Mouse (Mus musculus) lung, adult 18-20 months (tissue): ENCODE measurements around the gene Zcchc4.
"Not testable (repeated sequence)": the region's sequence is repeated elsewhere in the genome, so short reads cannot be mapped to it uniquely, and the experiment has no call there.

Experiments used
- DNase-seq, 2 experiments: peaks; one replicate each; pipeline ENCODE4 v3.0.0; 2022; ENCODE audit warnings: mixed read lengths in 2 of 2

The Zcchc4 gene

DNA sequence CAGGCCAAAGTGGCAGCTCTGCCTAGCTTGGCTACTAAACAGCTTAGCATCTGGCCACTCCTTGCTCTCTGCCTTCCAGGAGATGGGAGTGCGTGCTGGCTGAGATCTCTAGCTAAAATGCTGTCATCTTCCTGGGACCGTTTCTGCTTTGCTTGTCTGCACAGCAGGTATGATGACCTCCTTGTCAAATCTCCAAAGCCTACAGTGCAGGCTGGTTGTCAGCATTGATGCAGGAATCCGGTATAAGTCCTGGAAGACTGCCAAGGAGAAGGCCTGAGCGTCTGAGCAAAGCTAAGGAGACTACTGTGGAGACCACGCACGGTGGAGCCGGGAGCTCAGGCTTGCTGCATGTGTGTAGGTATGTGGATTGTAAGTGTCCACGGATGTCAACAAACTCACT is at the start of gene Zcchc4:
TSS of gene Zcchc4 (plus strand) at position 173 of the 400 bp plus-strand sequence.
- no peak for DNase-seq

DNA sequence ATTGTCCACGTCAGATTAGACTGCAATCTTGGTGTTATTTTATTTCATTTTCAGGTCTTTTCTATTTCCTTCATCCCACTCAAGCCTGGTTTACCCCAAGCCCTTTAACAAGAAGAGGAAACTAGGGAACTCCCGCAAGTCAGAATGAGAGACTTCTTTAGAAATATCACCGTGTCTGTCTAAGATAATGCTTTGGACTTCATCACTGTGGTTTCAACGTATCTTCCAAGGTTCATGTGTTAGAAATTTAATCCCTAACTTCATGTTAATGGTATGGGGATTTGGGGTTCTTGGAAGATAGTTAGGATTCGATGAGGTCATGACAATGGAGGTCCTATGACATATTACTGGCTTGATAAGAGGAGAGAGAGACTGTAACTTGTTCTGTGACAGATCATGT is 47.5 kb upstream of the Zcchc4 start:
- DNase-seq = no peak

DNA sequence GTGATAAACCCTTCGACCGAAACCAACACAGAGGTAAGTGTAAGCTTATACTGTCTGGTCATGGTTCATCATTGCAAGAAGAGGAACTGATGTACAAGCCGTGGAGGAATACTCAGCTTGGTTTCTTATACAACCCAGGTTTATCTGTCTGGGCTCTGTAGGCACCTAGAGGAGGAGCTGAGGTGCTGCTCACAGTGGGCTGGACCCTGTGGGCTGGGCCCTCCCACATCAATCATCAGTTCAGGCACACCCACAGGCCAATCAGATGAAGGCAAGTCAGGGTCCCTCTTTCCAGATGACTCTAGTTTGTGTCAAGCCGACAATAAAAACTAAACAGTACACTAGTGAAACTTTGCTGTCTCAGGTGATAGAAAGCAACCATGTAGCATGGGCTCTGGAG is 42.4 kb upstream of the Zcchc4 start:
- no peak for DNase-seq

DNA sequence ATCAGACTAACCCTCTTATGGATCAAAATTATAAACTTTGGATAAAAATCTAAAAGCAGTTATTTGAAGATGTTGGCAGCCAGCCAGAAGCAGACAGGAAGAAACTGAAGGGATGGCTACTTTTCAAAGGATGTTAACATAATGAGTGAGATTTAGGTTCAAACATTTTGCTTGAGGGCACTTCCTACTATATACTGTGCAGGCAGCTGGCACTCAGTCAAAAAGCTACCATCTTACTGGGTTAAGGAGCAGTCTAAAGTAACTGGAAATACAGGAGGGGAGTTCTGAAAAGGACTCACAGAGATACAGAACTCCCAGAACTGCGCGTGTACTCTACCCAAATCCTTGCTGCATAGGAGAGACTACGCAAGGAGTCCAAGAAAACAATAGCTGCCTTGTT is 39.2 kb upstream of the Zcchc4 start:
- DNase-seq = no peak

DNA sequence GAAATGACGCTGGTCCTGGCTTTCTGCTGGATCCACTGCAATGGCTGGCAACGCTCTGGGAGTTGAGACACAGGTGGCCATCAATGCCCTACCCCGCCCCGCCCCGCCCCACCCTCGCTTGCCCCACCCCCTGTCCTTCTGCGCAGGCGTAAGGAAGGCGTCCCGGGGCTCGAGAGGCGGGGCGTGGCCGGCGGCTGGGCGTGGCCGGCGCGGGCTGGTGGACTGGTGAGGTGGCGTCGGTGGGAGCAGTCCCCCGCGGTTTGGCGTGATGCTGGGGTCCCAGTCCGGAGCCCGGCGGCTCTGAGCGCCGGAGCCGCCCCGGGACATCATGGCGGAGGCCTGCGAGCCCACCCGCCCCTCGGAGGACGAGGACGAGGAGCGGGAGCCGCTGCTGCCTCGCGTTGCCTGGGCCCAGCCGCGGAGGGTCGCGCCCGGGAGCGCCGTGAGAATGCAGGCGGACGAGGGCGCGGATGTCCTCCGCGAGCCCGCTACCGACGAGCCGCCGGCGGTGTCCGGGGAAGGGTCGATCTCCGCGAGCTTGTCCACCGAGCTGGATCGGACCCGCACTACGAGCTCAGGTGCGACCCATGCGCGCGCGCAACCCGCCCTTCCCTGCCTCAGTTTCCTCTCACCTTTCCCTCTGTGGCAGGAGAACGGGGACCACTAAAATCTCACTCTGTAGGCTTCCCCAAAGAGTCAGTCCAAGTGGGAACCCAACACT is 33.7 kb upstream of the Zcchc4 start, which contains the start of gene Pi4k2b:
TSS of gene Pi4k2b (plus strand) at position 184 of the 721 bp plus-strand sequence.
- peak; percentile 85 to 90 for DNase-seq

DNA sequence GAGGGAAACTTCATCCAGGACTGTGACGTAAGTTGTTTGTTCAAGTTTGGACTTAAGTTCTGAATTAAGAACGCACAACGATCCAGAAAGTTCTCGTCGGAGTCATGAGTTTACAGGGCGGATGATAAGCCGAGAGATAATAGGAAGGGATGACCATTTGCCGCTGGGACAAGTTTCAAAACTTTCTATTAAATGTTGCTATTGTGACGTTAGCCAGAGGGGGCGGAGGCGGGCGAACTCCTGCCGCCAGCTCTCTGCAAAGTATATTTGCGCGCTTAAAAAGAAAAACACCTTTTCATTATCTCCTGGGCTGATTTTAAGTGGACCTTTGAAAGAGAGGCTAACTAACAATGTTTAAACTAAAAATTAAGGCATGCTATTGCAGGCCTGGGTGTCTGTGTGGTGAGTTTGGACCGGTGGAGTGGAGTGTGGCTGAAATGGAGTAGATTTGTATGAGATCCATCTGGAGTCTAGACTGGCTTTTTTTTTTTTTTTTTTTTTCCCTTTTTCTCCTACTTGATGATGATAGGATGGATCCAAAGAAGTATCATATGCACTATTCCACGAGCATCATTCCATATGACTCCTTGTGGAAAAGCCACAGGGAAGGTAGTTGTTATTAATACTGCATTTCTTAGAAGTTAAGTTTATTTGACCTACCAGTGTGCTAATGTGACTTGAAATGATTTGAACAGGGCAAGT is 32.9 kb upstream of the Zcchc4 start:
- DNase-seq = peak; percentile 52 to 68

DNA sequence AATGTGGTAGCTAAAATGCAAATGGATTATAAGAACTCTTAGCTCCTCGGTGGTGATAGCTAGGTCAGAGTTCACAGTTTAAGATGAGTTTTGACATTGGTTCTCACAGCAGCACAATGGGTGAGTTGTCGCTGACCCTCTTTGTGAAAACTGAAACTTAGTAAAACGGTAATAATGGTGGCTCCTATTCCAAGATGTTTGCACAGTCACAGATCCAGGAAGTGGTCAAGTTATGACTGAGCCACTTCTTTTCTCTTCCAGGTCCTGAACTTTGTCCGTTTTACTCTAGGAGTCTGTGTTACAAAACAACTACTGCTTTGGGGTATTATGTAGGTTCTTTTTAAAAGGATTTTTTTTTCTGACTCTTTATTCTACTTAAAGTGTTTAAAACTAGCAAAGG is 32.0 kb upstream of the Zcchc4 start:
- DNase-seq = no peak

DNA sequence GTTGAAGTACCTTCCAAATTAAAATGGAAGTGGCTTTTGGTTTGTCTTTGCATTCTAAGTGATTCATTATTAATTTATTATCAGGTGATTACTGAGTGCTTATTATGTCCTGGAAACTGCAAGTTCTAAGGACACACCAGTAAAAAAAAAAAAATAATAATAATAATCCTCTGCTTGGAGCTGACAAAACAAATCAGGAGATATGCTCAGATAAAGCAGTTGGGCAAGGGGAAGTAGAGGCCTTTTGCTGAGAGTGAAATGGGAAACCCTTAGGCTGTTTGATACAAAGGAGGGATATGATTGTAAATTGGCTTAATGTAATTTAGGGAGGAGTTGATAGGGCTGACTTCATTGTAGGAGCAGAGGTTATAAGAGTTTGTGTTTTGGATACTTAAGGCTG is 28.3 kb upstream of the Zcchc4 start:
- DNase-seq = no peak

DNA sequence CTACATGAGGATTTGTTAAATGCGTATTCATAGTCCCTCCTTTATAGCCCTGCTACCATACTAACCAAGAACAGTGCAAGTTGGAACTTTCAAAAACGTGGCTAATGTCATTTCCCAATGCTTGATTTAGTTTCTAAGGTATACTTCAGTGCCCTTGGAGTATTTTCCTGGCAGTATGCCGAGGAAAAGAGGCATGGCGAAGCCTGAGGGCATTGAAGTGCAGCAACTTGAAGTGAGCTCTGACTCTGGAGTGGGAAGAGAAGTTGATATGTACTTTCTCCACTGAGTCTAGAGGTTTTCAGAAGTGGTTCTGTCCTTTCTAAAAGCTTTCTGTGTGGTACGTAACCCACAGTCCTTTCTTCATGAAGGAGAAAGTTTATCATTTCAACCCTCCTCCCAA is 26.5 kb upstream of the Zcchc4 start:
- peak; percentile 85 to 89 for DNase-seq

DNA sequence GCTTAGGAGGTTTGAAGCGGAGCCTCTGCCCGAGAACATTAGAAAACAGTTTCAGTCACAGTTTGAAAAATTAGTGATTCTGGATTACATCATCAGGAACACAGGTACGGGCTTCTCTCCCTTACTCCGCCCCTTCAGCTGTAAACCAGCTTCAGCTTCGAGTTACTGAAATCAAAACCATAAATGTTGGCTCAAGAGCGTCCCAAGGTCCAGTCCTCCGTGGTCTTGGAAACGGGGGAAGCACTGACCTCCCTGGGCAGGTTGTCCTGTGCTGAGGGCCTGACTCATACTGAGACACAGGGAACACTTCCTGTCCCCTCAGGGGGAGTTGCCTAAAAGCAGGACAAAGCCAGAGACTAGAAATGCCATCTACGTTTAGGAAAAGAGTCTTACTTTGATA is 22.1 kb upstream of the Zcchc4 start:
- DNase-seq = peak; percentile 18 to 54

DNA sequence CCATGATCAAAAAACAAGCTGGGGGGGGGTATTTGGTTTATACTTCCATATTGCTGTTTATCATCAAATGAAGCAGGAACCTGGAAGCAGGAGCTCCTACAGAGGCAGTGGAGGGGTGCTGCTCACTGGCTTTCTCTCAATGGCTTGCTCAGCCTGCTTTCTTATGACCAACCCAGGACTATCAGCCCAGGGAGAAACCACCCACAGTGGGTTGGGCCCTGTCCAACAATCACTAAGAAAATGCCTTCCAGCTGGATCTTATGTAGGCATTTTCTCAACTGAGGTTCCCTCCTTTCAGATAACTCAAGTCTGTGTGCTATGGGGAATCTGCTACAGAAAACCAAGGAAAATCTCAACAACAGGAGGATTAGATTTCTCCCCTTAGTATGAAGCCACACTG is 21.0 kb upstream of the Zcchc4 start:
- DNase-seq = no peak

DNA sequence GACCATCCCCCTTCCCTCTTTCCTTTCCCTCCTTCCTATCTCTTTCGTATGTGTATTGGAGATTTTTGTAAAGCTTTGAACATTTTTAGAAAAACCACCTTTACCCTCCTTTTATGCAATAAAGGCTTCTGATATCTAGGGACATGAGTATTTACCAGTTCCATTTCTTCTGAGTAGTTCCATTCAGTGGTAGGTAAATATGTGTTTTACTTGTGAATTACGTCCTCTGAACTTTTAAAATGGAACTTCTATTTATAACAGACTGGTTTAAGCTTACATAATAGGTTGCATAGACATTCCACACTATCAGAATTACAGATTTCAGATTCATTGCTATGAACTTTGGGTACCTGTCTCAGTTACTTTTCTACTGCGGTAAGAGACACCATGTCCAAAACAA is 19.9 kb upstream of the Zcchc4 start:
- DNase-seq = no peak

DNA sequence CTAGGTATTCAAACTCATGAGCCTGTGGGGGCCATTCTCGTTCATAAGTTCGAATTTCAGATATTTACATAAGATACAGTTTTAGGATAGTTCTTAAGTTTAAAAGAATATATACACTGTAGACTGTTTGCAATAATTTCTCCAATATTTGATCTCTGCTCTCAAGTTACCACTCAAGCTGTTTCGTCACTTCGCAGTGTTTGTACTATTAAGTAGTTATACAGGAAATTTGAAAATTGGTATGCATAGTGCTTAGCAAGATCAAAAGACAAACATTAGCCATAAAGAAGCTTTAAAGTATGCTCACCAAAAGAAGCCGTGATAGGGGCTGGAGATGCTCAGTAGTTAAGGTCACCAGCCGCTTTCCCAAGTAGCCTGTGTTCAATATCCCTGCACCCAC is 19.2 kb upstream of the Zcchc4 start:
- DNase-seq = peak; percentile 18 to 67

DNA sequence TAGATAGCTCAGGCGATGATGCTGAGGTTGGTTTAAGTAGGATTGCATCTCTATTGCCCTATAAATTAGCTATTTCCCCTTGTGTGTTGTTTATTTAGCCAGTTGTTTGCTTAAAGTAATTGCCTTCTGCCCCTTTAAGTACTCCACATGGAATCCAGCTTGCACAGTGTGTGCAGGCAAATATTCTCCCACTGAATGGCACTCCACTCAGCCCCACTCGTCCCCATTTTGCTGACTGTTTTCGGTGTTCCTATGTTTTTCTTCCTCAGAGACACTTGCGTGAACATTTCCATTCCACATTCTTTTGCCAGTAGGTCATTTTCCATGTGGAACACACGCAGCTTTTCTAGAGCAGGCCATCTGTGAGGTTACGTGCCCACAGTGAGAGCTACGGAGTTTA is 12.6 kb upstream of the Zcchc4 start:
- DNase-seq = peak; percentile 47 to 60

DNA sequence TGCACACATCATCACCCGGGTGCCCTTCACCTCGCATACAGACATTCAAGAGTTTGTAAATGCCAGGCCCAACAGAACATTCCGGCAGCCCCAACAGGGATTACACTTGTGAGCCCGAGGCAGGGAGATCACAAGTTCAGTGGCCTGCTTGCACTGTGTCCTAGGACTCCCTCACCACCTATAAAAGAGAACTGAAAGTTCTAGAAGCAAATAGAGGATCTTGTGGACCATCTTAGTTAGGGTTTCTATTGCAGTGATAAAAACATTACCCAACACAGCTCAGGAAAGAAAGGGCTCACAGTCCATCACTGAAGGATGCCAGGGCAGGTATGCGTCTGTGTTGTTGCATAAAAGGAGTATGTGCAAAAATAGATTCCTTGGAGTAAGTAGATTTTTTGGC is 942 bp upstream of the Zcchc4 start:
- DNase-seq = no peak

DNA sequence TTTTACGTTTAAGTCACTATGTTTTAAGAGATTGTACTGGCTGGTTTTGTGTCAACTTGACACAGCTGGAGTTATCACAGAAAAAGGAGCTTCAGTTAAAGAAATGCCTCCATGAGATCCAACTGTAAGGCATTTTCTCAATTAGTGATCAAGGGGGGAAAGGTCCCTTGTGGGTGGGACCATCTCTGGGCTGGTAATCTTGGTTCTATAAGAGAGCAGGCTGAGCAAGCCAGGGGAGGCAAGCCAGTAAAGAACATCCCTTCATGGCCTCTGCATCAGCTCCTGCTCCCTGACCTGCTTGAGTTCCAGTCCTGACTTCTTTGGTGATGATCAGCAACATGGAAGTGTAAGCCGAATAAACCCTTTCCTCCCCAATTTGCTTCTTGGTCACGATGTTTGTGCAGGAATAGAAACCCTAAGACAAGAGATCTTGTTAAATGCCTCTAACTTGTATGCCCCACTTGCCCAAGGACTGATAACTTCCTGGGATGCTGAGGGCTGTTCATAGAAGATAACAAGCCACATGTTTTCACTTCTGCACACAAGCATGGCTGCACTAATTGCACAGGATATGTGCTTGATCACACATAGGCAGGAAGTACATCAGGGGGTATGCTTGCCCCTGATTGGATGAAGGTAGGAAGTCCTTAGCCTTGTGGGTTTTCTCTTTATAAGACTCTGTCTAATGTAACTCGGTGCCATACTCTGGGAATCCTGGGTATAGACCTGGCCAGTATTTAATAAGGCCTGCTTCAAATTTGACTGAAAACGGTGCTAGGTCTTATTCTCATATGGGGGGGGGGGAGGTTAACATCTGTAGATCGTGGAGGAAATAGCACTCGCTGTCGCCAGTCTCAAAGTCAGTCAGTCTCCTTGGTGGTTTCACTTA is 1.5 kb downstream of the Zcchc4 start:
- DNase-seq = not testable (repeated sequence)

DNA sequence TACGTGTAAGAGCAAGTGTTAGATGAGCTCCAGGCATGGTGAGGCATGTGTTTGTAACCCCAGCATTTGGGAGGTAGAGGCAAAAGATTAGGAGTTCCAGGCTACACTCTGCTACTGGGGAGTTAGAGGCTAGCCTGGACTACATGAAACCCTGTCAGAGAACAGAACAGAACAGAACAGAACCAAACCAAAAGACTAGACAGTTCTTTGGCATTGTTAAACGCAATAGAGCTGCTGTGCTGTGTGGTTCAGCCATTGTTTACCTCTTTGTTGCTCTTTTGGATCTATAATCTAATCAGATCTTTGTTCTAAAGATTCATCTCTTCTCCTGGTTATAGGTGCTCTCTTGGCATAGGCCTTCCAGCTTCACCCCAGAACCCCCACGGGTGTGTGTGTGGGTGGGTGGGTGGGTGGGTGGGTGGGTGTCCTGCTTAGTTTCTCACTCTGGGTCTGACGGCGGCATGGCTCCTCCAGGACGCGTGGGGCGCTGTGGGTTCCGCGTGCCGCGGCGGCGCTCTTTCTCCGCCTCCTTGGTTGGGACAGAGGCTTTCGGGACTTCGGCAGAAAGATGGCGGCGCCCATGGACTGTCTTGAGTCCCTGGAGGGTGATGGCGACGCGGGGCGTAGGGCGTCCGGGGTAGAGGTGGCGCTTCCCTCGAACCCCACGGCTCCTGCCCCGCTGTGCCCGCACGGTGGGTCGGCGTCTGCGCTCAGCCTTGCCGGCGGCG is 7.5 kb downstream of the Zcchc4 start:
- DNase-seq = peak; percentile 85 to 89

DNA sequence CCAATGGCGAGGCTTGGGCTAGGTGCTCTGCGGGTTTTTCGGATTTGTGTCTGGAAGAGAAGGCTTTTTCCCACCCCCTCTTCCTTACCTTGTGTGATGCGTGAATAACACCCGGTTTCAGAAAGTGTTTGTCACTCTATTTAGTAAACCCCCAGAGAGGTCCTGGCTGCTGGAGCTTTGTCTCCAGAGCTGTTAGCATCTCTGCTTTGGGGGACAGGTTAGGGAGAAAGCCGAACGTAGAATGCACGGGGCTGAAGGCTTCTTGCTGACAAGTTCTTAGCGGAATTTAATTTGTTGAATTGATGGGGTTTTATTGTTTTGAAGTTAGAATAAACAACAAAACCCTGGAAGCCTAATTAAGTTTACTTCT is 8.0 kb downstream of the Zcchc4 start:
- no peak for DNase-seq

DNA sequence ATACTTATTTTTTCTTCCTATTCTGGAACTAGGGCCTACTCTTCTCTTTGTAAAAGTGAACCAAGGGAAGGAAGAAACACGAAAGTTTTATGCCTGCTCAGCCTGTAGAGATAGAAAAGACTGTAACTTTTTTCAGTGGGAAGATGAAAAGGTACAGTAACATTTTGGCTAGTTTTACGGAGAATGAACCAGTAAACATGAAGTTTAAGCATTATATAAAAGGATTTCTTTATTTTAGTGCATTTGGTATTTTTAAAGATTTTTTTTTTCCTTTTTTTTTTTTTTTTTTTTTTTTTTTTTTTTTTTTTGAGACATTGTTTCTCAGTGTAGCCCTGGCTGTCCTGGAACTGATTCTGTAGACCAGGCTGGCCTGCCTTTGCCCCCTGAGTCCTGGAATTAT is 8.7 kb downstream of the Zcchc4 start:
- no peak for DNase-seq

DNA sequence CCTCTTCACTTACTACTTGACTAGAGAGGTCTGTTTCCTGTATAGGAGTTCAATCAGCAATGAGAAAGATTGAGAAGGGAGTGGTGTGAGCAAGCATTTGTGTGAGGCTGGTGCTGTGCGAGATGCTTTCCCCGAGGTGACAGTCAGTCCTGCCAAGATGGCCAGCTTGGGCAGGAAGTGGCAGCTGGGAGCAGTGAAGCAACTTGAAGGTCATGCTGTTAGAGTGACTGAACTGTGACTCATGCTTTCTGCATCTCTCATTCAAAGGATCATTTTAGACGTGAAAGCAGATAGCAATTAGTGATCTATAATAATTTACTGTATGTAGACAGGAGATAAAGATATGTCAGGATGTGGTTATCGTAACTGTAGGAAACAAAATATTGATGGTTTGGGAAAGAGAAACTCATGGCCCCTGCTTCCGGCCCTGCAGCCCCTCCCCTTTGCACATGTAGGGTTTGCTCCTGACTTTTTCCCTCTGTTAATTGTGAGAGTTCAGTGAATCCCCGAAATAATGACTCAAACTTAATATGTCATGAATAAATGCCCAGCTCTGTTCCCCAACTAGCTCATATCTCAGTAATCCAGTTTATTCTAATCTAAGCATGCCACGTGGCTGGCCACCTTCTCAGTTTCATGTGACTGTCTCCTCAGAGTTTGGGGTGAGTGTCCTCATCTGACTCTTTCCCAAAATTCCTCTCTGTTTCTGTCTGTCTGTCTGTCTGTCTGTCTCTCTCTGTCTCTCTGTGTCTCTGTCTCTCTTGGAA is 11.5 kb downstream of the Zcchc4 start:
- DNase-seq = no peak

DNA sequence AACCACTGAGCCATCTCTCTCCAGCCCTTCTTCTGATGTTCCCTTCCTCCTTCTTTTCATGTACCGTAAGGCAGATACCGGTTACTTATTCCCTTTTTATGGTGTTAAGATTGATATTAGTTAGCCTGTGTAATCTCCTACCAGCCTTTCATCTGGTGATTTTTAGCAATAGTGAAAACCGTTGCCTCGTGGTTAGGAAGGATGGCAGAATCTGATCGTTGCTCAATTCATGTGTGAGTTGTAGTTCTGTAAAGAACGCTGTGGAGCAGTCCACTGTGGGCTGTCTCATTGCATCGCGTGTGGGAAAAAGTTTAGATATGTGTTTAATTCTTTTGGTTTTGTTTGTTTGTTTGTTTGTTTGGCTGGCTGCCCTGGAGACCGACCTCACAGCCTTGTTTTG is 18.0 kb downstream of the Zcchc4 start:
- DNase-seq = no peak

DNA sequence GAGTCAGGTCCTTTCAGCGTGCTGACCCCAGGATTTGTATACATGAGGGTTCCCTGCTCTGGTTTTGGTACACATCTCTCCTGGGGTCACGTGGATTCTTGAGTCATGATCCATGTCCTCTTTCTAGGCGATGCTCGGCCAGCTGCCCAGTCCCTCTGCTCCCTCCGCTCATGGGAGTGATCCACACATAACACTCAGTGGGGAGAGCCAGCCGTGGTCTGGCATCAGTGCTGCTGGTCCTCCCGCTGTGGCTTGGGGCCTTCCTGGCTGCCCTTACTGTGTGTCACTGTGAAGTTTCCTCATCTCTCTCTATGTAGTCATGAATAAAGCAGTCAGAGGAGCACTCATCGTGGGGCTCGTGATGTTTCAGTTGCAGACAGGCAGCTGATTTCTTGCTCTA is 18.9 kb downstream of the Zcchc4 start:
- DNase-seq = no peak
